Mouse (Mus musculus): ENCODE data around the gene Dennd2a. TPM values are rescaled to one million over a fixed set of nuclear protein-coding genes. Genes with fewer than 3 reads are reported as not detected.

Dennd2a gene
- polyA plus RNA-seq, 1 experiment: 3.5 TPM

DNA sequence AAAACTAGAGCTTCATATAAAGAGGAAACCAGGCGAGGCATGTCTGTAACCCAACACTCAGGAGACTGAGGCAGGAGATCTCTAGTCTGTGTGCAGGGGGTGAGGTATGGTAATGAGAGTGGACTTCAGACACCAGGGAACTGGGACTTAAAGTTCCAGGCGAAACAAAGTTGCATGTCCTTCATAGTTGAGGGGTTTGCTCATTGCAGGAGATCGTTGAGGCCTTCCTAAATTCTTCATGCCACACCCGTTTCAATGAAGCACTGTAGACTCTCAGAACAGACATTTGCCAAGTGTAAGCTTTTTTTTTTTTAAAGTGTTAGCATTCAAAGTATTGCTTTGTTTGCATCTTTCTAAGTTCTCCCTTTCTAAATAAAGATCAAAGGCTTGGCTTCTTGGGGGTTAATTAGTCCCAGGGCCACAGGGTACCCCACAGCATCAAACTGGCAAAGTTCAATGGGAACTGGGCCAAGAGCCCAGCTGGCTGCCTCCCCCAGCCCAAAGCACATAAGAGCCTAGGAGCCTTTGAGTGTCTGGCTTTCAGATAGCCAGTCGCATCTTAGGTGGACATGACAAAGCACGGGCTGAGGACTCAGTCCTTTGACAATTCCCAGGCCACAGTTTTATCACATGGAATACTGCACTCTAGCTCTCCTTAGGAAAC lies 1.7 kb upstream of the Dennd2a start:
- WGBS: 66% methylated on average over 6 of the region's 6 CpGs
- DNase-seq (ENCODE audit: low read depth, low spot score): no peak

DNA sequence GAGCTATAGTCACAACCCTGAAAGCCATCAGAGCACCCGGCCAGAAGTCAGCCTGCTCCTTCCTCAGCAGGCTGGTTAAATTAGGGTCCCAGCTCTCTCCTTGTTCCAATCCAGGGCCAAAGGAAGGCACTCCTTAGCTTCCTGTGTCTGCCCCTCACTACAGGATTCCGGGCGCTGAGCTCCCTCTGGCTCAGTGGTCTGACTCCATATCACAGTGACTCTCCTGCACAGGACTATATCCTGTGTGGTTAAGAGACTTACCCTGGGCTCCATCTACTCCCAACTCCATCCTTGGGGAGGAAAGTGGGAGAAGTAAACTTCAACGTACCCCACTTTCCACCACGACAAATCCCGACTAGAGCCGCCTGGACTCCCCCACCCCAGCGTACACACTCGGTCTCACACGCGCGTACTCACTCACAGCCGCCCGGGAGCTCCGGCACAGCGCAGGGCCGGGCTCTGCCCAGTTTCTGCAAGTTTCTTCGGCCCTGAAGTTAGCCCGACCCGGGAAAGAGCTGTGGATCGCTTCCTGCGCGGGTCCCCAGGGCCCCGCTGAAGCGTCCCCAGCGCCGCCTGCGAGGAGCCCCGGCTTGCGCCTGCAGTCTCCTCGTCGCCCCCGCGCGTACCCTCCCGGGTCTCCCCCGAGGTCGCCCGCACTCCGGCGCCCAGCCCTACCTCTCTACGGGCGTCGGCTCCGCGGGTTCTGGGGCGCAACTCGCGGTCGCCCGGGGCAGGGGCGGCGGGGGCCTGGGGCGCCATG lies 587 bp downstream of the Dennd2a start:
- 1% methylated on average over 51 of the region's 54 CpGs for WGBS
- DNase-seq (ENCODE audit: low read depth, low spot score): no peak

DNA sequence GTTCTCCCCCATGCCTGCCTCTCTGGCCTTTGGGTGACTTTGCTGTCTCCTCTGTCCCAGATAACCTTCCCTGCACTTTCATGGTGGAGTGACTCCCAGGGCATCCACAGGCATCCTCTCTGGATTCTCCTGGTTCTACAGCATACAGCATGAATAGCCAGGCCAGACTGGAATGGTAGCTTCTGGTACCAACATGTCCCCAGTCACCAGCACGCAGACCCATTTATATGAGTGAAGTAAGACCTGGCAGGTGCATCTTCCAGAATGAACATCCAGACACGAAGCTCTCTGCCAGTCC lies 2.1 kb downstream of the Dennd2a start:
- WGBS: 81% methylated on average over 2 of the region's 2 CpGs
- no peak for DNase-seq (ENCODE audit: low read depth, low spot score)

DNA sequence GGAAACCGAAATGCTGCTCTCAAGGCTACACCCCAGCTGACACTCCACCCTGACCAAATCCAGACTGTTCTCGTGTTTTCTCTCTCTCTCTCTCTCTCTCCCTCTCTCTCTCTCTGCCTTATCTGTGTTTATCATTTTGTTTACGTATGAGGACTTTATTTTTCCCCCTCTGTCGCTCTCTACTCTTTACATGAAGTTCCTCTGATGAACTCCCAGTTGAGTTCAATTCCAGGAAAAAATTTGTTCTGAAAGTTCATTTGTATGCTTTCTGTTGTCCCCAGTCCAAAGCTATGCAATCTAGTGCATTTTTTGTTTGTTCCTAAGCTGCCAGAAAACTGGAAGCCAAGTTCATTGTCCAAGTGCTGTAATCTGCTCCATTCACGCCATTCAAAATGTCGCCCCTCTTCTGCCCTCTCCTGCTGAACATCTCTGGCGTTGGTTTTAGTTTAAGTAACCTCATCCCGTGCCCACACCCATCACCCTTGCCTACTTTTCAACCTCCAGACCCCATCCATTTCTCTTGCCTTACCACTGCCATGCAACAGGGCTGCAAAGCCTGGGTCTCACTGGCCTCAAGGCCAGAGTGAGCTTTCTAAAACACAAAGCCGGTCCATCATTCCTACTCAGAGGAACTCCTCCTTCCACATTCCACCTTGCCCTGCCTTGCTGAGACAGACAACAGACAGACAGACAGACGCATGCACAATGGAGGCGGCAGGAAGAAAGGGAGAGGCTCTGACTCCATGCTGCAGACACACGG lies 2.6 kb downstream of the Dennd2a start:
- 70% methylated on average over 12 of the region's 12 CpGs for WGBS
- no peak for DNase-seq (ENCODE audit: low read depth, low spot score)

DNA sequence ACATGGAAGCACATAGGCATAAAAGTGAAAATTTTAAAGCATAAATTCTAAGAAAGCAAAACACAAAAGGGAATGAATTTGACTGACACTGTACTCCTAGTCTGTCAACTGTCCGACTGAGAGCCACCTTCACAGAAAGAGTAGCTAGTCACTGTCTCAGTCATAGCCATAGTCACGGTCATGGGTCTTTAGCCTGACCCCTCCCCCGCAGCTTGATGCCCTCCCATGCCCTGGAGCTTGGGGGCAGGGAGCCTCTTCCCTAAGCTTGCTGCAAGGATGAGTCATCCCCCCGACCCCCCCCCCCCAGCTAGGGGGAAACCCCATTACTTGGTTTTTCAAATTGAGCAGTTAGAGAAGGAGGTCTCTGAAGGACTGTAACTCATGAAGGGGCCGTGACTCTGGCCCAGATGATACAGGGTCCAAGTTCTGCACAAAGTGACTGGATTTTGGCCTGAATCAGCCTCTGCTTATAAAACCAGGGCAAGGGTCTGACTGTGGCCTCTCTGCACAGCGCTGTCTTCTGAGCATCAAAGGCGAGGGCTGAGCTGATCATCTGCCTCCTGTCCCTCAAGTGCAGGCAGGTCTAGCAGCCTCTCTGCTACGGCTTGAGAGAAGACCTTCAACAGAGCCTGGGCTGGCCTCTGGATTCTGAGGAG lies 5.6 kb downstream of the Dennd2a start:
- 52% methylated on average over 8 of the region's 8 CpGs for WGBS
- DNase-seq (ENCODE audit: low read depth, low spot score): no peak

DNA sequence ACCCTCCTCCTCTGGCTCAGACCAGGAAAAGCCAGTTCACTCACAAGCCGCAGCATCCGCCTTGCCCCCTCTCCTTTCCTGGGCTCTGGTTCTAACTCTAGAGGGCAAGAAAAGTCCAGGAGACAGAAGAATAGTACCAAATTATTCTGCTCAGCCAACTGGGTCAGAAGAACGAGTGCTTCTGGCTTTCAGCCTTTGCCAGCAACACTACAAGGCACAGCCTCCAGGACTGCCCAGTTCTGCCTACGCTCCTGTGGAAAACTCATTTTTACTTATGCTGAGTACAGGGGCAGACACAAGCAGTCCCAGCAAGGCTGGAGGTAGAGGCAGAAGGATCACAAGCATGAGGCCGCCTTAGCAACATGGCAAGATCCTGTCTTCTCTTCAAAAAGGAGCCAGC lies 9.6 kb downstream of the Dennd2a start:
- 81% methylated on average over 5 of the region's 5 CpGs for WGBS

DNA sequence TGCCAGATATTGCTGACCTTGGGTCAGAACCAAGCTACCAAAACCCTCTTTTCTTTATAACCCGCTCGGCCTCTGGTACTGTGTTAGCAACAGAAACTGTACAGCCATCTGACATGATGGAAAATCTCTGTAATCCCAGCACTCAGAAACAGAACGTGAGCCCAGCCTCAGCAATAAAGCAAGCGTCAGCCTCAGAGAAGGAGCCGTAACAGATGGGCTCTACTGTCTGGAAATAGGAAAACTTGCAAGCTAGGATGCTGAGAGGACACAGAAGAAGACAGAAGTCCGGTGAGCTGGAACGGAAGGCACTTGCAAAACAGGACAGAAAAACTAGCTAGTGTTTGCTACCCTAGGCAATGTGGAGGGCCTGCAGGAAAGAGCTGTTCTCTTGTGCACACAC lies 12.2 kb downstream of the Dennd2a start:
- WGBS: 76% methylated on average over 7 of the region's 7 CpGs
- DNase-seq (ENCODE audit: low read depth, low spot score): no peak

More for the DNA sequence above, 9.6 kb downstream of the Dennd2a start:
- DNase-seq (ENCODE audit: low read depth, low spot score): no peak

DNA sequence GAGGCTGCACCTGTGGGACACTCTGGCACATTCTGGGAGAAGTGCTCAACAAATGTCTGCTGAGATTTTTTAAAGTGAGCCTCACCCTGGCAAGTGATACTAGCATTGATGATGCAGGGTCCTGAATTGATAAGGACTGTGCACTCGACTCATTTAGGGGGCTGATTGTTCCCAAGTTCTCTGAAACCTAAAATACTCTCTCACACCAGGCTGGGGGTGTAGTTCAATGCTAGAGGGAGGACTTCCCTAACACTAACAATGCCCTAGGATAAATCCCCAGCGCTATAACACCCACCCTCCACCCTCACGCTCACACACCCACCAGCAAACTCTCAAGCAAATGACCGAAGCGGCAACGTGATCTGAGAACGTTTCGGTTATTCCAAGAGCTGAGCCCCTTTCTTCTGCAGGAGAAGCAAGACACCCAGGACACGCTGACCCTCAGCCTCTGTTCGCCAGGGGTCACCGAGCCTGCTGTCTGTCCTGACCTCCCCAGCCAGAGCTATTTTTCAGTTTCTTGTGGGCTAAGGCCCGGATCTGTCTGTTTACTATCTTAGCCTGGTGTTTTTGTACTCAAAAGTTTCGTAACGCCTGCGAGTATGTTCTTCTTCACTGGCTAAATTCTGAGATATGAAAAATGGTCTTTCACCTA lies 13.8 kb downstream of the Dennd2a start:
- WGBS: 72% methylated on average over 15 of the region's 15 CpGs
- DNase-seq (ENCODE audit: low read depth, low spot score): no peak

DNA sequence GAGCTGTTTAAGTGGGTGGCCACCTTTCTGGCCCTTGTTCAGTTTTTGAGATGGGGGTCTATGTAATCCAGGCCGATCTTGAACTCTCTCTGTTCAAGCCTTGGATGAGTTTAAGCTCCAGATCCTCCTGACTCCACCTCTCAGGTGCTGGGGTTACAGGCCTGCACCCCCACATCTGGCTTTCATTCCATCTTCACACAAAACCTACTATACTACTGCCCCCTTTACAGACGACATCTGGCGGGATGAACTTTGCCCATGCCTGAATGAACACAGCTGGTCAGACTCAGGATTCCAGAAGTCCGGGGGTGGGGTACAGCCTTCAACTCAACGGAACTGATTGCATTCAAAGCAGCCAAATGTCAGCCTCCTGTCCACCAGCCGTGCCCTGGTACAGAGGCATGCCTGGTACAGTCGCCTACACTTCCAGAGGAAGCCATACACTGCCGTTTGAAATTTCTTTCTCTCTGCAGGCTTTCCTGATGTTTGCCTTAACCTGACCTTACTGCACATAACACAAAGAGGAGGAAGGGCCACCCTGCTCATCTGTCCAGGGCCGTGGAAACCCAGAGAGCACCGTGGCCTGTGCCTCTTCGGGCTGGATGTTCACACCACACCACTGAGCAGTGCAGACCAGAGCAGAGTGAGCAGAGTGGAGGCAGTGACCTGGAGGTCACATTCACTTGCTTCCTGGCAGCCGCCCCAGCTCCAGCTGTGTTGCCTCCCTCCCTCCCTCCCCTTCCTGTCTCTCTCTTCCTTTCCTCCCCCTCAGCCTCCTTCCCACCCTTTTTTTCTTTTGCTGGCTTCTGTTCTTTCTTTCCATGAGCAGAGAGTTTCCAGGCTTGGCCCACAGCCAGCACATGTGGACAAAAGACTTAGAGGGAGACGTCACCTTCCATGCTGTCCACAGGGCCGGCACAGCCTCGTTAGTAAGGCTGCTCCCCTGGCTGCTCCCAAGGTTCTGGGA lies 14.8 kb downstream of the Dennd2a start:
- DNase-seq (ENCODE audit: low read depth, low spot score): no peak
- 17% methylated on average over 15 of the region's 15 CpGs for WGBS

DNA sequence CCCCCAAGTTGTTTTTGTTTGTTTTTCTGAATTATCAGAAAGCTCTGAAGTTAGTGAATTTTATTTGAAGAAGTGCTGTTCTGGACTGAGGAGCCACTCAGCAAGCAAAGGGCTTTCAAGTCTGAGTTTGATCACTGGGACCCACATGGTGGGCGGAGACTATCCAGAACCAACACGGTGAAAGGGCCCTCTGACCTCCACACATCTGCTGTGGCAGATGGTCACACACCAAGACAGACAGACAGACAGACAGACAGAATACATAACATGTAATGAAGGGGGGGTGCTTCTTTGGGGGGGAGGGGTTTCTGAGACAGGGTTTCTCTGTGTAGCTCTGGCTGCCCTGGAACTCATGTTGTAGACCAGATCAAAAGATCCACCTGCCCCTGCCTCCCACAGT lies 17.1 kb downstream of the Dennd2a start:
- no peak for DNase-seq (ENCODE audit: low read depth, low spot score)
- WGBS: 60% methylated on average over 2 of the region's 2 CpGs

DNA sequence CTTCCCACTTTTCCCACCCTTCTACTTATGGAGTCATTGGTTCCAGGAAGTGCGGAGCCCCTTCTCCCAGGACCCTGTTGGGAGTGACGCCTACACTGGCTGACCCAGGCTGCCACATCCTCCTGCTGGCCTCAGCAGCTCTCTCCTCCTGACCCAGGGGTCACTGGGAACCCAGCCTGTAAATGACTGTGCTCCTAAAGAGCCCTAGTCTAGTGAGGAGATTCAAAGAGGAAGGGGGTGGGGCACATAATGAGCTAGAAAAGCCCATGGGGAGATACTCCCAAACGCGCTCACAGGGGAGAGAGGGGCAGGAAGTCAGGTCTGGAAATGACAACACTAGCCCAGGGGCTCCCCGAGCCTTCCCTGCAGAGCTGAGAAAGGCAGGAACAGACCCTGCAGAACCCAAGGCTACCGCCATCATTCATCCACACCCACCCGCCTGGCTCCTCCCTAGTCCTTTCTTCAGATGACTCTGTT lies 17.9 kb downstream of the Dennd2a start:
- DNase-seq (ENCODE audit: low read depth, low spot score): no peak
- WGBS: 54% methylated on average over 7 of the region's 7 CpGs

DNA sequence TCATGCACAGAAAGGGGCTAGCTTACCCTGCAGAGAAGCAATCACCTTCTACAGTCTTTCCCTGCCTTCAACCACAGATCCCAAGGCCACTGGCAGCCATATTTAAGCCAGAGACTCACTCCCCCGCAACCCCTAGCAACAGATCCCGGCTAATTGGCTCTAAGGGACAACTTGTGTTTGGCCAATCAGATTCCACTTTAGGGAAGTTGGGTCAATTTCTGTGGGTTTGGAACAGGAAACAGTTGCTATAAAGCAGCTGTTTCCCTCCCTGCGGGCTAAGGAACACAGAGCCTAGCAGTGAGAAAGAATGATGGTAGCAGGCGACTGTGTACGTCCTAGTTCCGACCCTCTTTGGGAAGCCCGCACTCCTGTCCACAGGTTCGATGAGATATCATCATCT lies 19.4 kb downstream of the Dennd2a start:
- 72% methylated on average over 8 of the region's 8 CpGs for WGBS
- DNase-seq (ENCODE audit: low read depth, low spot score): no peak

DNA sequence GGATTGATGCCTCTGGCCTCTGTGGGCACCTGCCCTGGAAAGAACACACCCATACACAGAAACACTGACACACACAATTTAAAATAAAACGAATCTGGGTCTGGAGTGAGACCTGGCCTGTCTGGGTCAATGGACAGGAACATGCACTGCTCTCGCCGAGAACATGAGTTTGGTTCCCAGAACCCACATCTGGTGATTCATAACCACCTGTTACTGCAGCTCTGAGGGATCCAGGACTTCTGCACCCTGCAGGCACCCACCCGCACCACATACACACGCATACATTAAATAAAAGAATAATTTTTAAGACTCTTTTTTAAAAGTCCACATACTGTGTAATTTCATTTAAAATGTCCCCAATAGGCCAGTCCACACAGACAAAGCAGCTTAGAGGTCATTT lies 20.4 kb downstream of the Dennd2a start:
- DNase-seq (ENCODE audit: low read depth, low spot score): no peak
- WGBS: 92% methylated on average over 5 of the region's 5 CpGs

DNA sequence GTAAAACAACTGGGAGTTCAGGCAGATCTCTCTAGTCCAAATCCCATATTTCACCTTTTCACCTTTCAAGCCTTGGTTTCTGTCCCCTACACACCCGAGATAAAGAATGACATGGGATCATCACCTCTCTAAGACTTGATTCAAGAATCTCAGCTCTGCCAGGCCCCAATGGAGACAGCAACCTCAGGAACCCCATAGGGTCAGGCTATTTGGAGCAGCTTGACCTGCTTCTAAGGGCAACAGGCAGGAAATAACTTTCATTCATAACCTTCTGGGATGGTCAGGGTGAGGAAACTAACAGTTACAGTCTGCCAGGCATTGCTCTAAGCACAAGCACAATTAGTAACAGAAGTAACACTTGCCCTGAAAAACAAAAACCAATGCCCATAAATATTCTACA lies 21.0 kb downstream of the Dennd2a start:
- no peak for DNase-seq (ENCODE audit: low read depth, low spot score)
- 51% methylated on average over 1 of the region's 1 CpGs for WGBS

DNA sequence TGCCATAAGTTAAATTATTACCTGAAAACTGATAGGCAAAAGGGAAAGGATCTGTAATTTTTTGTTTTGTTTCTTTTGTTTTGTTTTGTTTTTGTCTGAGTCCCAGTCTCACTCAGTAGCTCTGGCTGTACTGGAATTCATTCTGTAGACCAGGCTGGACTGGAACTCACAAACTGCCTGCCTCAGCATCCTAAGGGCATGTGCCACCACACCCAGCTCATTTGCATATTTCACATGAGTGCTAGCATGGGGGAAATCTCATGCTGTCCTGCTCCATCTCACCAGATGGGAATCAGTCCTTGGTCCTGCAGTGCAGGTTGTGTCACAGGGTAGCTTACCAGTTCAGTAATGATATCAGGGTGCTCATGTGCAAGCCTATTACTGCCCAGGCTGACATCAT lies 22.7 kb downstream of the Dennd2a start:
- no peak for DNase-seq (ENCODE audit: low read depth, low spot score)

DNA sequence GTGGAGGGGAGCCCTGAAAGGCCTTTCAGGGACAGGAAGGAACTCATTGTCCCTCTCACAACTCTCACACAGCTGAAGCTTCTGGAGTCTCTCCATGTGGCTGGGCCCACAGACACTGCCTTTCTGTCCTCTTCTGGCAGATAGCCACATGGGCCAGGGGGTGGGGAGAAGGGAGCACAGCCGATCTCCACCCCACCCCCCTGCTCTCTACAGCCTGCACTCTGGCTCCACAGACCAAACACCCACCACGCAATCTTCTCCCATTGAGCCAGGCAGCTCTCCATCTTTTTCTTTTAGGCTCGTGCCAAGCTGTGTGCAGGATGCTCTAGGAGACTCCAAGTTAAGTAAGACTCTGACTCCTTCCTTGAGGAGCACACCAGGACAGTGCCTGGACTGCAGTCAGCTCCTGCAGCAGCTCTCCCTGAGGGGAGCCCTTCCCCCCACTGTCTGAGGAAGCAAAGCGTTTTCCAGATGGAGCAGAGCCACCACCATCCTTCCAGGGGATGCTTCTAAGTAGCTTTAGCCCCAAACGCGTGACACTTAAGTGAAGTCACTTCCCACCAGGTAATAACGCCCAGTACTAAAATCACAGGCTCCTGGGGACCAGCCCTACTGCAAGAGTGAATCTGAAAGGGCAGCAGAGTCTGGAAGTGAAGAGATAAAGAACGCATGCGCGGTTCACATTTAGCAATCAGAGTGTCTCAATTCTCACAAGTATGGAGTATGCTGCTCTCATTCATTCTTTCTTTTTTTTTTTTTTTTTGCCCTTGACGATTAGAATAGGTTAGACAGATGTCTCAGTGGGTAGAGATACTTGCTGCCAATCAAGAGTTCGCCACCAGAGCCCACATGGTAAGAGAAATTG lies 28.8 kb downstream of the Dennd2a start:
- WGBS: 52% methylated on average over 12 of the region's 12 CpGs

DNA sequence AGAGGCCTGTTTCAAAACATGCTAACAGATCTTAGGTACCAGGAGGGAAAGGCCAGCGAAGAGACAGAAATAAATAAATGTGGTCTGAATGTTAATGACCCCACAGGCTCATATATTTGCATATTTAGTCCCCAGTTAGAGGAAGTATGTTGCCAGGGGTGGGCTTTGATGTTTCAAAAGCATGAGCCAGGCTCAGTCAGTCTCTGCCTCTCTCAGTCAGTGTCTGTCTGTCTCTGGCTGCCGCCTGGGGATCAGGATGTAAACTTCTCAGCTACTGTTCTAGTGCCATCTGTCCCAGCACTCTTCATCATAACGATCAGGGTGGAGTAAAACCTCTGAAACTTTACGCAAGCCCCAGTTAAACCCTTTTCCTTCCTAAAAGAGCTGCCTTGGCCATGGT lies 29.9 kb downstream of the Dennd2a start:
- 42% methylated on average over 4 of the region's 4 CpGs for WGBS

More for the DNA sequence above, 28.8 kb downstream of the Dennd2a start:
- DNase-seq (ENCODE audit: low read depth, low spot score): no peak

DNA sequence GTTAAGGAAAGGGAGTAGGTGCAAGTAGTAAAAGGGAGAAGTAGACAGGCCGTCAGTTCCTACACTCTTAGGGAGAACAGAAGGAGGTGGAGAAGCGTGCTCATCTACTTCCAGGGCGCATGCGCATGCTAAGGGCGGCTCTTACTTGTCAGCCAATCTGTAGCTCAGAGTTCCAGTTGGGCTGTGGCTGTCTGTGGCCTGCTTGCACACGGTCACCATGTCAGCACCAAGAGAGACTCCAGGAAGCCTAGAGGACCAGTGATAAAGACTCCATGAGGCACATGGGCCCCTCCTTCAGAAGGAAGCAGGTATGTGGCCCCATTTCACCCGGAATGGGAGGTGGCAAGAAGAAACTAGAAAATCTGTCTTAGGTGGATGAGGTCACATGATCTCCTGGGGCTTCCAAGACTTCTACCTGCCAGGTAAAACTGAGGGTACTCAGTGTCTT lies 30.3 kb downstream of the Dennd2a start:
- WGBS: 80% methylated on average over 7 of the region's 7 CpGs

More for the DNA sequence above, 29.9 kb downstream of the Dennd2a start:
- DNase-seq (ENCODE audit: low read depth, low spot score): no peak

More for the DNA sequence above, 30.3 kb downstream of the Dennd2a start:
- DNase-seq (ENCODE audit: low read depth, low spot score): no peak

All from large intestine, adult 2 months (tissue).